Mouse (Mus musculus) ES-E14 (cell line): Measurements from ENCODE around the gene Plekho2. TPM values are rescaled to one million over a fixed set of nuclear protein-coding genes. Genes with fewer than 3 reads are reported as not detected.

Experiments
- DNase-seq: peaks from one replicate; pipeline ENCODE4 v3.0.0-alpha.2; 2013; ENCODE audit warnings: low read depth, low spot score
- H3K27ac ChIP-seq: 2 replicates; pipeline ENCODE4 v1.5.1; 2012; ENCODE audit warnings: low read depth, mild to moderate bottlenecking, low read length, moderate library complexity, mixed read lengths; ENCODE audit not compliant: poor library complexity, insufficient read depth, severe bottlenecking
- H3K36me3 ChIP-seq: 2 replicates; pipeline ENCODE4 v1.6.1; 2012; ENCODE audit warnings: mild to moderate bottlenecking, low read length, moderate library complexity, mixed read lengths; ENCODE audit not compliant: control insufficient read depth, poor library complexity, insufficient read depth, severe bottlenecking
- H3K4me1 ChIP-seq, 2 experiments: fragments of 150-350 bp in 1 of 2; sonication (generic) in 1 of 2; 2 replicates each; pipeline ENCODE4 v1.6.1; 2012; ENCODE audit warnings: low read length in 2 of 2, mild to moderate bottlenecking in 1 of 2, mixed read lengths in 1 of 2; ENCODE audit not compliant: control insufficient read depth in 2 of 2, insufficient read depth in 2 of 2, poor library complexity in 1 of 2
- H3K4me3 ChIP-seq, 2 experiments: fragments of 150-350 bp in 1 of 2; sonication (generic) in 1 of 2; 2 replicates each; pipeline ENCODE4 v1.5.1; 2012; ENCODE audit warnings: low read length in 2 of 2, low read depth in 1 of 2, mild to moderate bottlenecking in 1 of 2, mixed read lengths in 1 of 2; ENCODE audit not compliant: insufficient read depth in 1 of 2, poor library complexity in 1 of 2, severe bottlenecking in 1 of 2
- H3K9ac ChIP-seq: 2 replicates; pipeline ENCODE4 v1.6.1; 2012; ENCODE audit warnings: low read depth, mild to moderate bottlenecking, low read length, mixed read lengths; ENCODE audit not compliant: poor library complexity, insufficient read depth, severe bottlenecking
- H3K9me3 ChIP-seq: fragments of 150-350 bp; sonication (generic); 2 replicates; pipeline ENCODE4 v1.6.1; 2012; ENCODE audit warnings: low read depth, mild to moderate bottlenecking, low read length; ENCODE audit not compliant: control insufficient read depth, insufficient read depth
- CHD2 ChIP-seq: IDR thresholded peaks from 2 replicates; pipeline ENCODE4 v1.6.1; 2014; ENCODE audit warnings: mild to moderate bottlenecking, low read depth, low read length, inconsistent platforms
- HCFC1 ChIP-seq: IDR thresholded peaks from 2 replicates; pipeline ENCODE4 v1.6.1; 2012; ENCODE audit warnings: low read length, inconsistent platforms, borderline replicate concordance; ENCODE audit not compliant: insufficient read depth
- MAFK ChIP-seq: IDR thresholded peaks from 2 replicates; pipeline ENCODE4 v1.6.1; 2014; ENCODE audit warnings: mild to moderate bottlenecking, low read depth, low read length, inconsistent platforms; ENCODE audit not compliant: insufficient read depth
- ZC3H11A ChIP-seq: IDR thresholded peaks from 2 replicates; pipeline ENCODE4 v1.6.1; 2012; ENCODE audit warnings: low read depth, mild to moderate bottlenecking, inconsistent platforms, low read length, borderline replicate concordance
- ZNF384 ChIP-seq: IDR thresholded peaks from 2 replicates; pipeline ENCODE4 v1.6.1; 2012; ENCODE audit warnings: low read depth, low read length, inconsistent platforms
- in situ Hi-C, 2 experiments: fragments of 600-800 bp; cut with MboI; formaldehyde crosslinking; loops; one replicate each; pipeline ENCODE4 v1.15.1; 2025; ENCODE audit warnings: low sequenced_read_pairs in 2 of 2, inconsistent platforms in 1 of 2; ENCODE audit not compliant: unreplicated experiment in 2 of 2
- total RNA-seq: library from RNA; depleted of rRNA; stranded (reverse); fragments of 300-350 nt; gene quantifications from 2 replicates; pipeline ENCODE4 v1.2.3, GENCODE M21; 2012

Gene Plekho2
- total RNA-seq, 1 experiment, result 5.4 TPM

- no peak for TF ChIP-seq CHD2
- TF ChIP-seq ZC3H11A, result no peak
- no peak for TF ChIP-seq MAFK
- no peak for TF ChIP-seq ZNF384
- no peak for TF ChIP-seq HCFC1
- Histone ChIP-seq H3K36me3 (no peaks in the 10 kb centered on the region), H3K9me3 (no peaks in the 10 kb centered on the region), H3K4me1 (peaks cover 0 to 5% of the 10 kb centered on the region in 2 experiments; a peak in 1 of 4 replicates), H3K27ac (no peak overlapping the region), H3K9ac (no peak overlapping the region), H3K4me3 (no peak overlapping the region)
- DNase-seq, result no peak
- in situ Hi-C loops, result no loop called here
Observed at GRCm38 (mm10) chr9:65528417-65529038, 51.3 kb downstream of the Plekho2 start.

- Histone ChIP-seq H3K9ac (no peak overlapping the region), H3K4me3 (no peak overlapping the region), H3K36me3 (no peaks in the 10 kb centered on the region), H3K4me1 (peaks cover 0 to 5% of the 10 kb centered on the region in 2 experiments; a peak in 1 of 4 replicates), H3K9me3 (no peaks in the 10 kb centered on the region), H3K27ac (no peak overlapping the region)
- in situ Hi-C loops, result no loop called here
- TF ChIP-seq ZNF384 (no peak), ZC3H11A (no peak), CHD2 (no peak), HCFC1 (no peak), MAFK (no peak)
- no peak for DNase-seq
Observed at GRCm38 (mm10) chr9:65525445-65526195, 54.2 kb downstream of the Plekho2 start.

GRCm38 (mm10) chr9:65523611-65524364 is 56.1 kb downstream of the Plekho2 start:
- no peak overlapping the region for H3K4me3 ChIP-seq
- no peaks in the 10 kb centered on the region for H3K9me3 ChIP-seq
- H3K27ac ChIP-seq, result no peak overlapping the region

GRCm38 (mm10) chr9:65520505-65520876 is 59.3 kb downstream of the Plekho2 start:
- H3K9me3 ChIP-seq, result no peaks in the 10 kb centered on the region
- no peak overlapping the region for H3K9ac ChIP-seq
- H3K36me3 ChIP-seq, result no peaks in the 10 kb centered on the region
- peak overlapping the region in 1 of 2 experiments; percentile 55; a peak in 1 of 4 replicates for H3K4me3 ChIP-seq
- peaks cover 0 to 5% of the 10 kb centered on the region in 2 experiments; a peak in 1 of 4 replicates for H3K4me1 ChIP-seq
- in situ Hi-C loops, result no loop called here
- TF ChIP-seq ZC3H11A (no peak), CHD2 (no peak), HCFC1 (no peak), ZNF384 (no peak), MAFK (no peak)
- H3K27ac ChIP-seq, result no peak overlapping the region
- no peak for DNase-seq

More at GRCm38 (mm10) chr9:65523611-65524364, 56.1 kb downstream of the Plekho2 start:
- DNase-seq, result peak; percentile 45
- TF ChIP-seq ZC3H11A (peak; percentile 79), MAFK (no peak), HCFC1 (no peak), CHD2 (no peak)
- in situ Hi-C loops, result no loop called here
- H3K36me3 ChIP-seq, result no peaks in the 10 kb centered on the region
- peaks cover 0 to 5% of the 10 kb centered on the region in 2 experiments; a peak in 1 of 4 replicates for H3K4me1 ChIP-seq
- H3K9ac ChIP-seq, result no peak overlapping the region
